Mouse (Mus musculus) heart, embryonic 12.5 days (tissue): ENCODE data around the gene Lpcat2. TPM values are rescaled to one million over a fixed set of nuclear protein-coding genes. Genes with fewer than 3 reads are reported as not detected.

Source experiments
- ATAC-seq: fragments of 200-750 bp; cut with Nextera tagmentation; 2 replicates; pipeline ENCODE4 v1.8.0; 2017; ENCODE audit warnings: moderate TSS enrichment, moderate library complexity; ENCODE audit not compliant: insufficient number of reproducible peaks, low FRiP score
- H3K27ac ChIP-seq: fragments of 300-500 bp; sonication (generic); 2 replicates; pipeline ENCODE4 v1.5.1; 2016; ENCODE audit warnings: mild to moderate bottlenecking, moderate library complexity; ENCODE audit not compliant: poor library complexity, severe bottlenecking
- H3K27me3 ChIP-seq: fragments of 300-500 bp; sonication (generic); replicated peaks from 2 replicates; pipeline ENCODE4 v1.6.1; 2016; ENCODE audit warnings: mild to moderate bottlenecking, moderate library complexity
- H3K36me3 ChIP-seq: fragments of 300-500 bp; sonication (generic); 2 replicates; pipeline ENCODE4 v1.6.1; 2016; ENCODE audit warnings: mild to moderate bottlenecking, moderate library complexity
- H3K4me1 ChIP-seq: fragments of 300-500 bp; sonication (generic); replicated peaks from 2 replicates; pipeline ENCODE4 v1.6.1; 2016; ENCODE audit warnings: mild to moderate bottlenecking
- H3K4me2 ChIP-seq: fragments of 300-500 bp; sonication (generic); 2 replicates; pipeline ENCODE4 v1.6.1; 2016; ENCODE audit warnings: mild to moderate bottlenecking, moderate library complexity
- H3K4me3 ChIP-seq: fragments of 300-500 bp; sonication (generic); 2 replicates; pipeline ENCODE4 v1.5.1; 2016; ENCODE audit warnings: mild to moderate bottlenecking
- H3K9ac ChIP-seq: fragments of 300-500 bp; sonication (generic); 2 replicates; pipeline ENCODE4 v1.6.1; 2016; ENCODE audit warnings: mild to moderate bottlenecking, moderate library complexity
- H3K9me3 ChIP-seq: fragments of 300-500 bp; sonication (generic); replicated peaks from 2 replicates; pipeline ENCODE4 v1.6.1; 2016; ENCODE audit warnings: mild to moderate bottlenecking, moderate library complexity
- WGBS: fragments of 180-500 bp; shearing (Covaris S2); methylation state at CpG from one replicate; pipeline ENCODE4 v1.1.7; 2016; 5-methylcytosine and 5-hydroxymethylcytosine counted together
- microRNA-seq: library from miRNA; unstranded; fragments of <30 nt; microRNA quantifications from one replicate; pipeline ENCODE4, GENCODE M21; 2017
- polyA plus RNA-seq: library from polyadenylated mRNA; unstranded; fragments of >200 nt; fragmentation: Nextera tagmentation; extraction: Ambion mirVana; gene quantifications from 2 replicates; pipeline ENCODE4 v1.2.1, GENCODE M21; 2016

The Lpcat2 gene
- polyA plus RNA-seq, 1 experiment from 2014 or later: 3.0 TPM

GRCm38 (mm10) chr8:92964556-92964955 lies 109.4 kb downstream of the Lpcat2 start:
- Histone ChIP-seq H3K4me3 (no peak overlapping the region), H3K27me3 (peaks cover 49% of the 10 kb centered on the region), H3K36me3 (no peaks in the 10 kb centered on the region), H3K4me2 (no peak overlapping the region), H3K9me3 (no peaks in the 10 kb centered on the region), H3K4me1 (peaks cover 13% of the 10 kb centered on the region), H3K9ac (no peak overlapping the region), H3K27ac (no peak overlapping the region)
- ATAC-seq: no peak
- 60% methylated on average over 2 of the region's 2 CpGs for WGBS

Small RNA genes within 50 kb of the gene (microRNA-seq; reads per million reads assigned to microRNA genes)
- gene Gm22151: not detected

Other genes starting within 250 kb of the Lpcat2 start
- gene Irx6, start 181.1 kb upstream of the Lpcat2 start, polyA plus RNA-seq: 3.1 and 3.8 TPM in 2 replicates
- gene Mmp2, start 28.0 kb upstream of the Lpcat2 start, polyA plus RNA-seq: 123 TPM in 2 replicates
- gene Capns2, start 46.1 kb downstream of the Lpcat2 start, polyA plus RNA-seq: 0.23 and 0.26 TPM in 2 replicates
- gene Slc6a2, start 104.7 kb downstream of the Lpcat2 start, polyA plus RNA-seq: 0.03 TPM in 2 replicates
- not detected in 2 replicates for gene Ces1a, start 192.9 kb downstream of the Lpcat2 start, polyA plus RNA-seq
- not detected in 2 replicates for gene Ces1b, start 224.7 kb downstream of the Lpcat2 start, polyA plus RNA-seq